In genomic region chr3:55545296-55545695, GRCm38 (mm10) we compare ENCODE assay signal across 23 mouse cellular contexts.
A peak's percentile ranks its signal among the peaks of the same experiment; 100 is the strongest.
DNase-seq lines count a peak whose midpoint lies in the region; ATAC-seq lines count a peak whose summit lies in the region.
"Had no signal": no experiment of that assay in that cellular context is flagged by ENCODE, and none has a peak within 500 bp of the region (broad histone marks: within the 10 kb centered on the region; RNA-seq: fewer than 3 reads in every experiment).

No protein-coding gene starts in this region.

- peak overlapping the region; percentile 23; the same call in 1 of the 2 replicates for H3K27ac ChIP-seq in hindbrain, embryonic 10.5 days
- H3K27ac ChIP-seq in hindbrain, embryonic 13.5 days = no peak overlapping the region
- peak overlapping the region; percentile 8; the same call in 1 of the 2 replicates for H3K27ac ChIP-seq in limb, embryonic 12.5 days
- H3K27ac ChIP-seq: embryonic facial prominence, embryonic 15.5 days; forebrain, embryonic 15.5 days; heart, embryonic 15.5 days had no signal

- WGBS in hindbrain, embryonic 10.5 days = 75% methylated on average over 3 of the region's 3 CpGs
- WGBS in hindbrain, embryonic 13.5 days = 72% methylated on average over 3 of the region's 3 CpGs
- 17% methylated on average over 3 of the region's 3 CpGs for WGBS in limb, embryonic 12.5 days

- no peaks in the 10 kb centered on the region for H3K36me3 ChIP-seq in hindbrain, embryonic 10.5 days
- H3K36me3 ChIP-seq in hindbrain, embryonic 13.5 days = no peaks in the 10 kb centered on the region
- H3K36me3 ChIP-seq in limb, embryonic 12.5 days = no peaks in the 10 kb centered on the region
- H3K36me3 ChIP-seq: embryonic facial prominence, embryonic 15.5 days; forebrain, embryonic 15.5 days; heart, embryonic 15.5 days had no signal

- no peak for DNase-seq in hindbrain, embryonic 10.5 days (ENCODE audit: low spot score)
- DNase-seq in forelimb bud, embryonic 11.5 days (ENCODE audit: low read depth, low spot score) = peak; percentile 79
- DNase-seq in B cell, adult 2 months = no peak
- DNase-seq: adrenal gland, postnatal 14 days; cerebellum, adult 18-20 months; cerebellum, adult 9-11 months; cerebellum, postnatal 36 days; embryo, embryonic 11 days; gastrocnemius, postnatal 14 days; heart, postnatal 14 days; kidney, adult 18-20 months had no signal

- H3K4me1 ChIP-seq in hindbrain, embryonic 10.5 days (replicated peaks) = peaks cover 28% of the 10 kb centered on the region
- H3K4me1 ChIP-seq in hindbrain, embryonic 13.5 days (replicated peaks) = peaks cover 40% of the 10 kb centered on the region
- peaks cover 54% of the 10 kb centered on the region for H3K4me1 ChIP-seq in limb, embryonic 12.5 days (replicated peaks)

- H3K27me3 ChIP-seq in hindbrain, embryonic 10.5 days (ENCODE audit: insufficient read depth, poor library complexity, severe bottlenecking) = no peaks in the 10 kb centered on the region
- H3K27me3 ChIP-seq in hindbrain, embryonic 13.5 days = no peaks in the 10 kb centered on the region
- 0 out of 2 replicates have a peak, but pooled peaks cover 3% of the 10 kb centered on the region for H3K27me3 ChIP-seq in limb, embryonic 12.5 days
- H3K27me3 ChIP-seq: embryonic facial prominence, embryonic 15.5 days; forebrain, embryonic 15.5 days; heart, embryonic 15.5 days; Patski had no signal

- H3K9ac ChIP-seq in hindbrain, embryonic 13.5 days = no peak overlapping the region
- no peak overlapping the region for H3K9ac ChIP-seq in limb, embryonic 12.5 days (replicated peaks)
- H3K9ac ChIP-seq: embryonic facial prominence, embryonic 15.5 days; forebrain, embryonic 15.5 days; heart, embryonic 15.5 days had no signal

- ATAC-seq in hindbrain, embryonic 13.5 days (ENCODE audit: low FRiP score) = no peak
- no peak for ATAC-seq in limb, embryonic 12.5 days (ENCODE audit: insufficient number of reproducible peaks, insufficient read depth, low FRiP score, low TSS enrichment, low read depth)
- ATAC-seq in erythroid progenitor cell, adult 5-6 weeks (replicated peaks; ENCODE audit: low FRiP score, poor library complexity, severe bottlenecking) = no peak
- ATAC-seq in frontal cortex, adult (ENCODE audit: low TSS enrichment) = no peak
- ATAC-seq: activated CD4-positive, CD25-positive, alpha-beta regulatory T cell, adult 4 months; forebrain, embryonic 15.5 days; hindbrain, embryonic 16.5 days; inflammation-experienced regulatory T-cells, adult 6 months; Patski had no signal

- no peak overlapping the region for H3K4me2 ChIP-seq in hindbrain, embryonic 13.5 days
- H3K4me2 ChIP-seq in limb, embryonic 12.5 days = no peak overlapping the region
- H3K4me2 ChIP-seq: embryonic facial prominence, embryonic 15.5 days; forebrain, embryonic 15.5 days; heart, embryonic 15.5 days had no signal

- no peaks in the 10 kb centered on the region for H3K9me3 ChIP-seq in hindbrain, embryonic 10.5 days
- H3K9me3 ChIP-seq in hindbrain, embryonic 13.5 days = no peaks in the 10 kb centered on the region
- no peaks in the 10 kb centered on the region for H3K9me3 ChIP-seq in limb, embryonic 12.5 days
- H3K9me3 ChIP-seq: embryonic facial prominence, embryonic 15.5 days; forebrain, embryonic 15.5 days; heart, embryonic 15.5 days had no signal

- no peak overlapping the region for H3K4me3 ChIP-seq in hindbrain, embryonic 10.5 days
- H3K4me3 ChIP-seq in hindbrain, embryonic 13.5 days = no peak overlapping the region
- no peak overlapping the region for H3K4me3 ChIP-seq in limb, embryonic 12.5 days (replicated peaks)
- H3K4me3 ChIP-seq: embryonic facial prominence, embryonic 15.5 days; erythroblast, embryonic 14.5 days; forebrain, embryonic 15.5 days; heart, embryonic 15.5 days had no signal
